Mouse (Mus musculus) cerebellum, adult 2 months (tissue): ENCODE results near the gene Cd3d. TPM values are rescaled to one million over a fixed set of nuclear protein-coding genes. Genes with fewer than 3 reads are reported as not detected.

Source experiments
- DNase-seq, 2 experiments: peaks; one replicate each; pipeline ENCODE4 v3.0.0; 2021
- H3K27ac ChIP-seq: fragments of 200-500 bp; 2 replicates; pipeline ENCODE4 v1.5.1; 2012; ENCODE audit warnings: low read length, control low read depth, inconsistent platforms; ENCODE audit not compliant: insufficient read depth
- H3K27me3 ChIP-seq: fragments of 200-500 bp; 2 replicates; pipeline ENCODE4 v1.6.1; 2012; ENCODE audit warnings: inconsistent platforms, mild to moderate bottlenecking, low read length, moderate library complexity; ENCODE audit not compliant: control insufficient read depth, insufficient read depth
- H3K4me1 ChIP-seq: fragments of 200-500 bp; 2 replicates; pipeline ENCODE4 v1.6.1; 2011; ENCODE audit warnings: low read length; ENCODE audit not compliant: control insufficient read depth, insufficient read depth
- H3K4me3 ChIP-seq: fragments of 200-500 bp; replicated peaks from 2 replicates; pipeline ENCODE3; 2011; ENCODE audit warnings: mild to moderate bottlenecking, low read depth, low read length, control low read depth; ENCODE audit not compliant: insufficient read depth
- CTCF ChIP-seq: fragments of 200-500 bp; IDR thresholded peaks from 2 replicates; pipeline ENCODE4 v1.5.1; 2011; ENCODE audit warnings: low read depth, mild to moderate bottlenecking, control low read depth, low read length, moderate library complexity, borderline replicate concordance; ENCODE audit not compliant: insufficient read depth
- POLR2A ChIP-seq: fragments of 200-500 bp; IDR thresholded peaks from 2 replicates; pipeline ENCODE4 v1.6.1; 2011; ENCODE audit warnings: low read length, control low read depth, borderline replicate concordance; ENCODE audit not compliant: insufficient read depth
- WGBS: fragments of 180-500 bp; shearing (Covaris S2); methylation state at CpG from one replicate; pipeline ENCODE4 v1.1.7; 2018; 5-methylcytosine and 5-hydroxymethylcytosine counted together
- polyA plus RNA-seq: library from polyadenylated mRNA; depleted of rRNA; stranded (reverse); fragments of >200 nt; gene quantifications from 2 replicates; pipeline ENCODE4 v1.2.3, GENCODE M21; 2012

The Cd3d gene
- polyA plus RNA-seq, 1 experiment = 0.08 TPM

- Histone ChIP-seq H3K27ac (no peak overlapping the region), H3K27me3 (0 out of 2 replicates have a peak, but pooled peaks cover 1% of the 10 kb centered on the region), H3K4me3 (no peak overlapping the region), H3K4me1 (no peaks in the 10 kb centered on the region)
- TF ChIP-seq CTCF (no peak), POLR2A (no peak)
- no peak for DNase-seq
- 81% methylated on average over 4 of the region's 4 CpGs for WGBS
These were observed 28.9 kb downstream of the Cd3d start for GRCm38 (mm10) chr9:45010461-45010860.

- Histone ChIP-seq H3K4me3 (no peak overlapping the region), H3K27ac (no peak overlapping the region), H3K27me3 (0 out of 2 replicates have a peak, but pooled peaks cover 1% of the 10 kb centered on the region), H3K4me1 (no peaks in the 10 kb centered on the region)
- TF ChIP-seq CTCF (no peak), POLR2A (no peak)
- WGBS = 49% methylated on average over 6 of the region's 6 CpGs
- DNase-seq = no peak
These were observed 29.7 kb downstream of the Cd3d start for GRCm38 (mm10) chr9:45011291-45011690.

GRCm38 (mm10) chr9:45014879-45015278, 33.3 kb downstream of the Cd3d start:
- Histone ChIP-seq H3K4me1 (no peaks in the 10 kb centered on the region), H3K4me3 (no peak overlapping the region), H3K27ac (no peak overlapping the region), H3K27me3 (no peaks in the 10 kb centered on the region)
- no peak for DNase-seq
- WGBS = 36% methylated on average over 2 of the region's 2 CpGs
- TF ChIP-seq CTCF (no peak), POLR2A (no peak)

GRCm38 (mm10) chr9:45015841-45016240, 34.3 kb downstream of the Cd3d start:
- no peak for DNase-seq
- no peak for TF ChIP-seq CTCF
- no peak for TF ChIP-seq POLR2A
- no peak overlapping the region for H3K4me3 ChIP-seq
- no peaks in the 10 kb centered on the region for H3K27me3 ChIP-seq
- WGBS = 66% methylated on average over 3 of the region's 3 CpGs
- no peak overlapping the region for H3K27ac ChIP-seq
- H3K4me1 ChIP-seq = no peaks in the 10 kb centered on the region

- no peak for DNase-seq
- TF ChIP-seq CTCF (no peak), POLR2A (no peak)
- no peaks in the 10 kb centered on the region for H3K4me1 ChIP-seq
- H3K27me3 ChIP-seq = no peaks in the 10 kb centered on the region
- WGBS = 83% methylated on average over 11 of the region's 11 CpGs
- H3K27ac ChIP-seq = no peak overlapping the region
- no peak overlapping the region for H3K4me3 ChIP-seq
These were observed 36.4 kb downstream of the Cd3d start for GRCm38 (mm10) chr9:45018031-45018430.

- no peak overlapping the region for H3K4me3 ChIP-seq
- no peaks in the 10 kb centered on the region; the same call in 1 of the 2 replicates for H3K27me3 ChIP-seq
- TF ChIP-seq CTCF (peak; percentile 86), POLR2A (no peak)
- H3K27ac ChIP-seq = no peak overlapping the region
- WGBS = 8% methylated on average over 3 of the region's 3 CpGs
- H3K4me1 ChIP-seq = no peaks in the 10 kb centered on the region
- DNase-seq = peak; percentile 64 to 68
These were observed 41.2 kb downstream of the Cd3d start for GRCm38 (mm10) chr9:45022800-45023199.

GRCm38 (mm10) chr9:45023638-45024037, 42.1 kb downstream of the Cd3d start:
- no peak overlapping the region for H3K27ac ChIP-seq
- TF ChIP-seq POLR2A = no peak
- TF ChIP-seq CTCF = no peak
- no peaks in the 10 kb centered on the region; the same call in 1 of the 2 replicates for H3K27me3 ChIP-seq
- H3K4me1 ChIP-seq = no peaks in the 10 kb centered on the region
- WGBS = 60% methylated on average over 3 of the region's 3 CpGs
- H3K4me3 ChIP-seq = no peak overlapping the region
- DNase-seq = no peak

- TF ChIP-seq POLR2A = no peak
- no peak for TF ChIP-seq CTCF
- no peak overlapping the region for H3K27ac ChIP-seq
- no peaks in the 10 kb centered on the region for H3K4me1 ChIP-seq
- no peak for DNase-seq
- H3K4me3 ChIP-seq = no peak overlapping the region
- 90% methylated on average over 2 of the region's 2 CpGs for WGBS
- no peaks in the 10 kb centered on the region; the same call in 1 of the 2 replicates for H3K27me3 ChIP-seq
These were observed 42.6 kb downstream of the Cd3d start for GRCm38 (mm10) chr9:45024187-45024586.

GRCm38 (mm10) chr9:45027376-45027775, 45.8 kb downstream of the Cd3d start:
- TF ChIP-seq CTCF (no peak), POLR2A (no peak)
- WGBS = 40% methylated on average over 8 of the region's 8 CpGs

More at GRCm38 (mm10) chr9:45027376-45027775, 45.8 kb downstream of the Cd3d start:
- Histone ChIP-seq H3K27ac (no peak overlapping the region), H3K4me3 (no peak overlapping the region), H3K27me3 (no peaks in the 10 kb centered on the region; the same call in 1 of the 2 replicates), H3K4me1 (no peaks in the 10 kb centered on the region)
- no peak for DNase-seq
